Mouse (Mus musculus) CH12.LX (cell line): ENCODE measurements at regions not wholly inside any gene's neighbourhood (a gene's known extent, or its start where the extent isn't known, plus 50 kb on each side); places are given as distances from the start of the nearest gene placed in this dataset.

ENCODE experiments used
- CHD2 ChIP-seq: IDR thresholded peaks from 2 replicates; pipeline ENCODE4 v1.6.1; 2011; ENCODE audit warnings: low read length, improper control_type of control experiment
- CTCF ChIP-seq, 2 experiments: IDR thresholded peaks in 1 of 2; conservative IDR thresholded peaks in 1 of 2; 2 replicates each; pipeline ENCODE4 v1.5.1; 2011 to 2012; ENCODE audit warnings: low read depth in 2 of 2, low read length in 2 of 2, improper control_type of control experiment in 1 of 2, inconsistent platforms in 1 of 2, mild to moderate bottlenecking in 1 of 2, moderate library complexity in 1 of 2
- EP300 ChIP-seq: IDR thresholded peaks from 2 replicates; pipeline ENCODE4 v1.6.1; 2011; ENCODE audit warnings: low read length, improper control_type of control experiment
- KAT2A ChIP-seq: IDR thresholded peaks from 2 replicates; pipeline ENCODE4 v1.6.1; 2012; ENCODE audit warnings: low read length, improper control_type of control experiment, inconsistent platforms; ENCODE audit not compliant: insufficient replicate concordance
- MAZ ChIP-seq: IDR thresholded peaks from 2 replicates; pipeline ENCODE4 v1.6.1; 2012; ENCODE audit warnings: low read depth, mild to moderate bottlenecking, inconsistent platforms, low read length, improper control_type of control experiment, moderate library complexity
- MEF2A ChIP-seq: IDR thresholded peaks from 2 replicates; pipeline ENCODE4 v1.6.1; 2014; ENCODE audit warnings: low read depth, mild to moderate bottlenecking, inconsistent platforms, low read length, improper control_type of control experiment, borderline replicate concordance
- MYC ChIP-seq: IDR thresholded peaks from 2 replicates; pipeline ENCODE4 v1.6.1; 2011; ENCODE audit warnings: low read depth, mild to moderate bottlenecking, improper control_type of control experiment, low read length
- NRF1 ChIP-seq: IDR thresholded peaks from 2 replicates; pipeline ENCODE4 v1.6.1; 2014; ENCODE audit warnings: low read depth, mild to moderate bottlenecking, inconsistent platforms, low read length, improper control_type of control experiment, moderate library complexity
- POLR2A ChIP-seq: IDR thresholded peaks from 2 replicates; pipeline ENCODE4 v1.6.1; 2011; ENCODE audit warnings: low read depth, mild to moderate bottlenecking, improper control_type of control experiment, low read length
- TCF12 ChIP-seq: IDR thresholded peaks from 2 replicates; pipeline ENCODE4 v1.6.1; 2014; ENCODE audit warnings: low read depth, mild to moderate bottlenecking, inconsistent platforms, low read length, improper control_type of control experiment
- USF1 ChIP-seq: IDR thresholded peaks from 2 replicates; pipeline ENCODE4 v1.6.1; 2014; ENCODE audit warnings: low read depth, mild to moderate bottlenecking, inconsistent platforms, low read length, improper control_type of control experiment
- USF2 ChIP-seq: conservative IDR thresholded peaks from 2 replicates; pipeline ENCODE4 v1.6.1; 2011; ENCODE audit warnings: low read depth, low read length, improper control_type of control experiment

DNA sequence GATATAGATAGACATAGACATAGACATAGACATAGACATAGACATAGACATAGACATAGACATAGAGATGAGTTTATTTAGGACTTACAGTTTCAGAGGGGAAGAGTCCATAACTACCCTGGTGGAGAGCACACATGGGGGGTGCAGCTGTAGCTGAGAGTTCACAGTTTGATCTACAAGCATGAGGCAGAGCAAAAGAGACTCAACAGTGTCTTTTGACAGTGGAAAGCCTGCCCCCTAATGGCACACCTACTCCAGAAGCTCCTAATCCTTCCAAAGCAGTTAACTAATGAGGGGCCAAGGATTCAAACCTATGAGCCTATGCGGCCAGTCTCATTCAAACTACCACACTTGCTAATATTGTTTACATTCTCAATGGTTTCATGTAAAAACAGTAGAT is 487.2 kb upstream of the Pkn2 start:
- TF ChIP-seq EP300: no peak
- TF ChIP-seq CTCF (conservative IDR thresholded peaks at IDR 0.05 in 1 of 2, IDR thresholded peaks at IDR 0.05 in 1 of 2; ENCODE audit: low read depth in 2 of 2, low read length in 2 of 2): peak in 1 of 2 experiments; percentile 52; a peak in 2 of 4 replicates
- TF ChIP-seq POLR2A: no peak
- no peak for TF ChIP-seq TCF12
- no peak for TF ChIP-seq KAT2A
- TF ChIP-seq USF2: no peak
- no peak for TF ChIP-seq CHD2
- TF ChIP-seq MAZ: no peak
- no peak for TF ChIP-seq USF1
- TF ChIP-seq MEF2A: no peak
- no peak for TF ChIP-seq MYC
- no peak for TF ChIP-seq NRF1
